Mouse (Mus musculus): ENCODE data around the gene Pptc7. TPM values are rescaled to one million over a fixed set of nuclear protein-coding genes. Genes with fewer than 3 reads are reported as not detected.

Gene Pptc7
- polyA plus RNA-seq, 1 experiment: 27.9 TPM

DNA sequence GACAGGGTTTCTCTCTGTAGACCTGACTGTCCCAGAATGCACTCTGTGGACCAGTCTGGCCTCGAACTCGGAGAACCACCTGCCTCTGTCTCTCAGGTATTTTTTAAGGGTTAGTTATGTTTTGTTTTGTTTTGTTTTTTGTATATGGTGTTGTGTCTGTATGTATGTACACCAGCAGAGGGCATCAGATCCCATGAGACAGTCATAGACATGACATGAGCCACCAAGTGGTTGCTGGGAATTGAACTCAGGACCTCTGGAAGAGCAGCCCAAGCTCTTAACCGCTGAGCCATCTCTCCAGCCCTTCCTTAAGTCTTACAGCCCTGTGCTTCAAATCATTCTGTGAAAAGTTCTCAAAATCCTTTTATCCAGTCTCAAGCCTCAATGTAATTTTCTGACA lies 19.0 kb upstream of the Pptc7 start:
- TF ChIP-seq POLR2A (IDR thresholded peaks at IDR 0.05; ENCODE audit: extremely low read depth, insufficient read depth, low read length): no peak
- no peak for TF ChIP-seq CTCF (IDR thresholded peaks at IDR 0.05; ENCODE audit: extremely low read depth, insufficient read depth, low read length)
- Histone ChIP-seq H3K4me3 (ENCODE audit: insufficient read depth, low read length) (no peak overlapping the region), H3K4me1 (ENCODE audit: control insufficient read depth, insufficient read depth, low read length) (no peaks in the 10 kb centered on the region; the same call in 1 of the 2 replicates), H3K27ac (ENCODE audit: insufficient read depth, low read length) (no peak overlapping the region)

DNA sequence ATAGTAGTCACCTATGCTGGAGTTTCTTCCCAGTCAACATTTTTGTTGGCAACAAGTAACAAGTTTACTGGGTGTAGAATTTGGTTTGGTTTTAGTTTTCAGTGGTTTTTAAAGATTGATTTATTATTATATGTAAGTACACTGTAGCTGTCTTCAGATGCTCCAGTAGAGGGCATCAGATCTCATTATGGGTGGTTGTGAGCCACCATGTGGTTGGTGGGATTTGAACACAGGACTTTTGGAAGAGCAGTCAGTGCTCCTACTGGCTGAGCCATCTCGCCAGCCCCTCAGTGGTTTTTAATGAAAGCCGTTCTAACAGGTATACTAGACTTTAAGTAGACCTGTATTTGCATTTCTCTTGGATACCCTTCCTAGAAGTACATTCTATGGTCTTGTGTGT lies 18.2 kb upstream of the Pptc7 start:
- TF ChIP-seq CTCF (IDR thresholded peaks at IDR 0.05; ENCODE audit: extremely low read depth, insufficient read depth, low read length): no peak
- no peaks in the 10 kb centered on the region; the same call in 1 of the 2 replicates for H3K4me1 ChIP-seq (ENCODE audit: control insufficient read depth, insufficient read depth, low read length)
- H3K4me3 ChIP-seq (ENCODE audit: insufficient read depth, low read length): no peak overlapping the region
- no peak overlapping the region for H3K27ac ChIP-seq (ENCODE audit: insufficient read depth, low read length)

DNA sequence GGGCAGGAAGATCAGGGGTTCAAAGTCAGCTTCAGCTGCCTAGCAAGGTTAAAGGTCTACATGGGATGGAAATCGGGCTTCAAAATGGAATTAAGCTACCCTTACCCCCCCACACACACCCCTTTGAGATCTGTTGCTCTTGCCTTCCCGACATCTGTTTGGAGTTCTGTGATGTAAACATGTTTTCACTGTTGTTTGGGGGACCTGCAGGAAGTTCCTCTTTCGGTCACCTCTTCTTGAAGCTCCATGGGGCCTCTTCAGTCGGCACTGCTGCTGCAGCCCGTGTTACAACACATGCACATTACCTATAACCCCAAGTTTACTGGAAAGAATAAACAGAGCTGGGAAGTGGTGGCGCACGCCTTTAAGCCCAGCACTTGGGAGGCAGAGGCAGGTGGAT lies 17.0 kb upstream of the Pptc7 start:
- no peak overlapping the region for H3K4me3 ChIP-seq (ENCODE audit: insufficient read depth, low read length)
- no peak for TF ChIP-seq CTCF (IDR thresholded peaks at IDR 0.05; ENCODE audit: extremely low read depth, insufficient read depth, low read length)
- no peak for TF ChIP-seq POLR2A (IDR thresholded peaks at IDR 0.05; ENCODE audit: extremely low read depth, insufficient read depth, low read length)
- no peak overlapping the region for H3K27ac ChIP-seq (ENCODE audit: insufficient read depth, low read length)
- H3K4me1 ChIP-seq (ENCODE audit: control insufficient read depth, insufficient read depth, low read length): no peaks in the 10 kb centered on the region; the same call in 1 of the 2 replicates

DNA sequence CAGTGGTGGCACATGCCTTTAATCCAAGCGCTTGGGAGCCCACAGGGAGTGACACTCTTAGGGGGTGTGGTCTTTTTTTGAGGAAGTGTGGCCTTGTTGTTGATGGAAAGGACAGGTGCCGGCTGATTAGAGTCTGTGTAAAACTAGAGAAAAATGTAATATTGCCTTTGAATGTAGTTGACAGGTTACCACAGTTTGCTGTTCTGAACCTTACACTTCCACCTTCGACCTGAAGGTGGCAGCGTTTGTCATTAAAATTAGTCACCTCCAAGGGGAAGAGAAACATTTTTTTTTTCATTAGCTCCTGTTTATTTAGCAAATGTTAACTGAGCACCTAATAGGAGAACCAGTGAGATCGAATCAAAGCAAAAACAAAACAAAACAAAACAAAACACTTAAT lies 16.3 kb upstream of the Pptc7 start:
- Histone ChIP-seq H3K4me1 (ENCODE audit: control insufficient read depth, insufficient read depth, low read length) (no peaks in the 10 kb centered on the region; the same call in 1 of the 2 replicates), H3K4me3 (ENCODE audit: insufficient read depth, low read length) (no peak overlapping the region), H3K27ac (ENCODE audit: insufficient read depth, low read length) (no peak overlapping the region)
- TF ChIP-seq CTCF (IDR thresholded peaks at IDR 0.05; ENCODE audit: extremely low read depth, insufficient read depth, low read length): peak; percentile 64
- no peak for TF ChIP-seq POLR2A (IDR thresholded peaks at IDR 0.05; ENCODE audit: extremely low read depth, insufficient read depth, low read length)

DNA sequence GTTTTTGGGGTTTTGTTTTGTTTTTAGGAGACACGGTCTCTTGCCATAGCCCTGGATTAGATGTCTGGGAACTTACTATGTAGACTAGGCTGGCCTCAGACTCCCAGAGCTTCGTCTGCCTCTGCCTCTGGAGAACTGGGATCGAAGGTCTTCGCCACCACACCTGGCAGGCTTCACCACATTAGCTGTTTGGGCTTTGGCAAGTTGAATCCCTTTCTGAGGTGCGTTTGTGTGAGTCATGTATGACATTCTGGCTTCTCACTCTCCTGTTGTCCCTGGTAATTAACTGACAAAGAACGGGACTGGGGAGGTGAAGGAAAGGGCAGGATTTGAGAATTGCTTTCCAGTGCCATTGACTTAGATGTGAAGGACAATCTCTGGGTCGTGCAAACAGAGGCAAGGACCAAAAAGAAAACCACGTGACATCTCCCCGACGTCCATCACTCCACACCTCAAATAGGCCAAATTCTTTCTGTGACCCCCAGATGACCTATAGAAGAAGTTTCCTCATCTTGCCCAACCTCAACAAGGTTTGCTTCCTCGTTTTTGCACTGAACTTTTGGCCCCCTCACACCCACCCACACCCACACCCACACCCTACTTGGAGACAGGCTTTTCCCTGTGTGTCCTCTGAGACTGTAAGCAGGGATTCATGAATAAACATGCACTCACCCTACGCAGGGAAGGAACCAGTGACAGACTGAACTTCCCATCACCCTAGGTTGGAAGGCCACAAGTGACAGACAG lies 15.1 kb upstream of the Pptc7 start:
- Histone ChIP-seq H3K4me1 (ENCODE audit: control insufficient read depth, insufficient read depth, low read length) (no peaks in the 10 kb centered on the region), H3K27ac (ENCODE audit: insufficient read depth, low read length) (no peak overlapping the region), H3K4me3 (ENCODE audit: insufficient read depth, low read length) (no peak overlapping the region)
- TF ChIP-seq POLR2A (IDR thresholded peaks at IDR 0.05; ENCODE audit: extremely low read depth, insufficient read depth, low read length) (no peak), CTCF (IDR thresholded peaks at IDR 0.05; ENCODE audit: extremely low read depth, insufficient read depth, low read length) (no peak)

DNA sequence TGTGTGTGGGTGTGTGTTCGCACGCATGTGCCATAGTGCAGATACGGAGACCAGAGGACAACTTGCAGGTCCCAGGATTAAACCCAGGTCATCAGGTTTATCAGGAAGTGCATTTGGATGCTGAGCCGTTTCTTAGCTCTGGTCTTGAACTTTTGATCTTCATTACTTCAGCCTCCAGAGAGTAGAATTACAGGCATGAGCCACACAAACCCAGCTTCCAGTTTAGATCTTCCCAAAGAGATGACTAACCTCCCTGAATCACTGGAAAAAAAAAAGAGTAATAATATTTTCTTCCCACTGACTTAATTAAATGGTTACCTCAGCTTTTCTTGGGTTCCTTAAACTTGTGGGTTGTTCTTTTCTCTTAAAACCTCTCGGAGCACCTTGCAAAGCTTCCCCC lies 11.3 kb upstream of the Pptc7 start:
- H3K27ac ChIP-seq (ENCODE audit: insufficient read depth, low read length): no peak overlapping the region
- no peaks in the 10 kb centered on the region for H3K4me1 ChIP-seq (ENCODE audit: control insufficient read depth, insufficient read depth, low read length)
- no peak overlapping the region for H3K4me3 ChIP-seq (ENCODE audit: insufficient read depth, low read length)
- TF ChIP-seq CTCF (IDR thresholded peaks at IDR 0.05; ENCODE audit: extremely low read depth, insufficient read depth, low read length) (no peak), POLR2A (IDR thresholded peaks at IDR 0.05; ENCODE audit: extremely low read depth, insufficient read depth, low read length) (no peak)

DNA sequence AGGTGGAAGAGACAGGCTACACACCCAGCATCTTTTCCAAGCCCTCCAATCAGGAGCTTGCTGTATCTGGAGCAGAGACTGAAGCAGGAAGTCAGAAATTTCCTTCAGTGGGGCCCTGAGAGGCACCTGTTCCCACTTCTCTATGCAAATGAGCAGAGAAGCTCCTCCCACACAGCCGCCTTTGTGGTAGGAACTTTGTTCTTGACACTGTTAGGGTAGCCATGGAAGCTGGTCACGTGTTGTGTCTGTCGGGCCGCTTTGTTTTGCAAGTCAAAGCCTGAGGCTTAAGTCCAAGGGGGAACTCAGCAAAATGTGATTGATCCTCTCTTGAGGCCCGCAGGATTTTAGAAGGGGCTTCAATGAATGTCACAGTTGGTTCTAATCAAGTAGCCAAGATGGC lies 9.4 kb upstream of the Pptc7 start:
- no peak for TF ChIP-seq CTCF (IDR thresholded peaks at IDR 0.05; ENCODE audit: extremely low read depth, insufficient read depth, low read length)
- TF ChIP-seq POLR2A (IDR thresholded peaks at IDR 0.05; ENCODE audit: extremely low read depth, insufficient read depth, low read length): no peak
- H3K4me3 ChIP-seq (ENCODE audit: insufficient read depth, low read length): no peak overlapping the region
- H3K27ac ChIP-seq (ENCODE audit: insufficient read depth, low read length): no peak overlapping the region
- no peaks in the 10 kb centered on the region for H3K4me1 ChIP-seq (ENCODE audit: control insufficient read depth, insufficient read depth, low read length)

DNA sequence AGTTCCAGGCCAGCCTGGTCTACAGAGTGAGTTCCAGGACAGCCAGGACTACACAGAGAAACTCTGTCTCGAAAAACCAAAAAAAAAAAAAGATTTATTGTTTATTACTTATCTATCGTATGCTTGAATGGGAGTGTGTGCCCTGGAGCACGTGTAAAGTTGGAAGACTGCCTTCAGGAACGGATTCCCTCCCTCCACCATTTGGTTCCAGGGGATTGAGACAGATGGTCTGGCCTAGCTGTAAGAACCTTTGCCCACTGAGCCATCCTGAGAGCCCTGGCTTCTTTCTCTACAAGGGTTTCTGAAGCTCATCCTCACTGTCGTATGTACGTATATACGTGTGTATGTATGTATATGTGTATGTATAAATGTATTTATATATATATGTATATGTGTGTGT lies 5.2 kb upstream of the Pptc7 start:
- no peak overlapping the region for H3K4me3 ChIP-seq (ENCODE audit: insufficient read depth, low read length)
- peaks cover 1% of the 10 kb centered on the region; the same call in 1 of the 2 replicates for H3K4me1 ChIP-seq (ENCODE audit: control insufficient read depth, insufficient read depth, low read length)
- no peak overlapping the region for H3K27ac ChIP-seq (ENCODE audit: insufficient read depth, low read length)
- TF ChIP-seq POLR2A (IDR thresholded peaks at IDR 0.05; ENCODE audit: extremely low read depth, insufficient read depth, low read length) (no peak), CTCF (IDR thresholded peaks at IDR 0.05; ENCODE audit: extremely low read depth, insufficient read depth, low read length) (no peak)

DNA sequence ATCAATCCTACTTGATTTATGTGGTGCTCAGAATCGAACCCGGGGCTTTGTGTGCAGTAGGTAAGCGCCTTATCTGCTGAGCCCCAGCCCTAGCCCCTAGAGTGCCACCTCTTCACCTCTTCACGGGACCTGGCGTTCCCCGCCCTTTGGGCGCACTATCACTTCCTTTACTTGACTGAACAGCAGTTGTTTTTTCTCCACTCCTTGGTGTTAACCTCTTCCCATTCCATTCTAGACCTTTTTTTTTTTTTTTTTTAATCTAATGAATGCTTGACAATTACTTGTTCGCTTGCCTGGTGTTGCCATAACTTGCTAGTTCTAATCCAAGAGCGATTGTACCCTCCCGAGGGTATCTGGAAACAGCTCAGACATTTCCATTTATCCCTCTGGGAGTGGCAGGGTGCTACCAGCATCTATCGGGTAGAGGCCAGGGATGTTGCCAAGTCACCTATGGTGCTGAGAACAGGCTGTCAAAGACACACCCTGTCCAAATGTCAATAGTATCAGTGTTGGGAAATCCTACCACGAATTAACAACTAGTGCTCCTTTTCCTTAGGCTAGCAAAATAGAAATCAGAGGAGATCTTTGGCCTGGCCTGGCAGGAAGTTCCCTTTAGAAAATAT lies 4.3 kb upstream of the Pptc7 start:
- no peak for TF ChIP-seq POLR2A (IDR thresholded peaks at IDR 0.05; ENCODE audit: extremely low read depth, insufficient read depth, low read length)
- no peak for TF ChIP-seq CTCF (IDR thresholded peaks at IDR 0.05; ENCODE audit: extremely low read depth, insufficient read depth, low read length)
- Histone ChIP-seq H3K27ac (ENCODE audit: insufficient read depth, low read length) (no peak overlapping the region), H3K4me3 (ENCODE audit: insufficient read depth, low read length) (no peak overlapping the region), H3K4me1 (ENCODE audit: control insufficient read depth, insufficient read depth, low read length) (peaks cover 1% of the 10 kb centered on the region; the same call in 1 of the 2 replicates)

DNA sequence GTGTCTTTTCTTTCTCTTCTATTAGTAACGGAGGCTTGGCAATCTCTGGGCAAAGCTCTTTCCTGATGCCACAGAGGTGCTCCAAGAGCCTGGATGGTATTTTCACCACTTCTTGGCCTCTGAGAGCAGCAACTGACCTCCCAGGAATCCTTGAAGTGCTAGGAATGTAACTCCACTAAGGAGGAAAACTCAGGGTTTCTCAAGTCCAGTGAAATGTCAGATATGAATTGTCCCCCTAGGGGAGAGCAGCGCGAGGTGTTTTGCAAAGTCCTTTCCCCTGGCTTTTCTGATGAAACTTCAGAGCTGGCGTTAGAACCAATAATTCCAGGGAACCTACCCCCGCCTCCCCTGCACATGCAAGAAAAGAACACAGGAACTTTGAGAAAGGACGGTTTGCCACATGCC lies 3.7 kb upstream of the Pptc7 start:
- TF ChIP-seq POLR2A (IDR thresholded peaks at IDR 0.05; ENCODE audit: extremely low read depth, insufficient read depth, low read length) (no peak), CTCF (IDR thresholded peaks at IDR 0.05; ENCODE audit: extremely low read depth, insufficient read depth, low read length) (no peak)
- Histone ChIP-seq H3K4me3 (ENCODE audit: insufficient read depth, low read length) (no peak overlapping the region), H3K27ac (ENCODE audit: insufficient read depth, low read length) (no peak overlapping the region), H3K4me1 (ENCODE audit: control insufficient read depth, insufficient read depth, low read length) (peaks cover 1% of the 10 kb centered on the region; the same call in 1 of the 2 replicates)

Data from cortical plate, adult 2 months (tissue).